Mouse (Mus musculus) liver, embryonic 16.5 days (tissue): ENCODE data around the gene Spata13. TPM values are rescaled to one million over a fixed set of nuclear protein-coding genes. Genes with fewer than 3 reads are reported as not detected.

ENCODE experiments used
- ATAC-seq: fragments of 200-750 bp; cut with Nextera tagmentation; 2 replicates; pipeline ENCODE4 v1.8.0; 2017; ENCODE audit warnings: low read depth, mild to moderate bottlenecking, moderate number of reproducible peaks, moderate library complexity
- H3K27ac ChIP-seq: fragments of 300-500 bp; sonication (generic); 2 replicates; pipeline ENCODE4 v1.5.1; 2014; ENCODE audit warnings: mild to moderate bottlenecking, low read length
- H3K27me3 ChIP-seq: fragments of 300-500 bp; sonication (generic); 2 replicates; pipeline ENCODE4 v1.6.1; 2014; ENCODE audit warnings: low read depth, low read length, mixed read lengths; ENCODE audit not compliant: control insufficient read depth, insufficient read depth
- H3K36me3 ChIP-seq: fragments of 300-500 bp; sonication (generic); 2 replicates; pipeline ENCODE4 v1.6.1; 2014; ENCODE audit warnings: mild to moderate bottlenecking; ENCODE audit not compliant: control insufficient read depth, insufficient read depth
- H3K4me1 ChIP-seq: fragments of 300-500 bp; sonication (generic); 2 replicates; pipeline ENCODE4 v1.6.1; 2014; ENCODE audit warnings: low read depth, low read length, mixed read lengths; ENCODE audit not compliant: control insufficient read depth
- H3K4me2 ChIP-seq: fragments of 300-500 bp; sonication (generic); 2 replicates; pipeline ENCODE4 v1.6.1; 2014; ENCODE audit warnings: low read depth, low read length, mixed read lengths
- H3K4me3 ChIP-seq: fragments of 300-500 bp; sonication (generic); 2 replicates; pipeline ENCODE4 v1.5.1; 2014; ENCODE audit warnings: low read depth, mild to moderate bottlenecking, low read length
- H3K9ac ChIP-seq: fragments of 300-500 bp; sonication (generic); 2 replicates; pipeline ENCODE4 v1.6.1; 2014; ENCODE audit warnings: low read depth, low read length
- H3K9me3 ChIP-seq: fragments of 300-500 bp; sonication (generic); replicated peaks from 2 replicates; pipeline ENCODE4 v1.6.1; 2016; ENCODE audit warnings: low read length; ENCODE audit not compliant: control insufficient read depth
- WGBS: fragments of 180-500 bp; shearing (Covaris S2); extraction: QIAGEN DNeasy Blood & Tissue Kit; methylation state at CpG from one replicate; pipeline ENCODE4 v1.1.7; 2014; ENCODE audit not compliant: insufficient replicate concordance; 5-methylcytosine and 5-hydroxymethylcytosine counted together
- polyA plus RNA-seq: library from polyadenylated mRNA; unstranded; fragments of >200 nt; fragmentation: Nextera tagmentation; extraction: Ambion mirVana; gene quantifications from 2 replicates; pipeline ENCODE4 v1.2.1, GENCODE M21; 2015

Gene Spata13
- polyA plus RNA-seq, 1 experiment from 2014 or later: 21.5 TPM

DNA sequence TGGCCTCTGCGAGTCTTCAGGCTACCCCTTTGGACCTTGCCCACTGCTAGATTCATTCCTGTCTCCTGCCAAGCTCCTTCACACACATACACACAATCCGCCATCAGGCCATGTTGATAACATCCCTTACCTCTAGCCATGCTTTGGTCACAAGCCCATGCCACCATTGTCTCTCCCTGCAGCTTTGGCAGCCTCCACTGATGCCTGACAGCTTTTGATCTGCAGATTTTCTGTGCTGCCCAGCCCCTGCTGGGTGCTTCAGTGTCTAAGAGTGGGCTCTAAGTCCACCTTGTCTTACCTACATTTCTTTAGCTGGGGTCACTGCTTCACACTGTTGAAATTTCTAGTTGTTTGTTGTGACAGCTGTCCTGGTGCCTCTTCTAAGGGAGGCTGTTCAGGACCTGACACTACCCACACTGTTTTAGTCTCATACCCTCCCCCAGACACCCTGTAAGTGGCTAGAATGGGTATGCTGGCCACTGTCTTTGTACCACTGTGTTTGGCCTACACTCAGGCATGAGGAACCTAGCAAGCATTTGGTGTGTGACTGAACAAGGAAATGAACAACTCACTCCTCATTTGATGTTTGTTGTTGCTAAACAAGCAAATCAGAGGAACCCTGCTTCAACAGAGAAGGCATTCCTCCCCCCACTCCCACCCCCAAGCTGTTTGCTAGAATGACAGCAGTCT is 43.0 kb downstream of the Spata13 start:
- Histone ChIP-seq H3K9me3 (no peaks in the 10 kb centered on the region), H3K9ac (no peak overlapping the region), H3K4me3 (no peak overlapping the region), H3K4me2 (no peak overlapping the region), H3K27ac (no peak overlapping the region), H3K27me3 (no peaks in the 10 kb centered on the region), H3K36me3 (no peaks in the 10 kb centered on the region), H3K4me1 (peaks cover 6% of the 10 kb centered on the region; the same call in 1 of the 2 replicates)
- 72% methylated on average over 2 of the region's 2 CpGs for WGBS
- ATAC-seq: no peak

DNA sequence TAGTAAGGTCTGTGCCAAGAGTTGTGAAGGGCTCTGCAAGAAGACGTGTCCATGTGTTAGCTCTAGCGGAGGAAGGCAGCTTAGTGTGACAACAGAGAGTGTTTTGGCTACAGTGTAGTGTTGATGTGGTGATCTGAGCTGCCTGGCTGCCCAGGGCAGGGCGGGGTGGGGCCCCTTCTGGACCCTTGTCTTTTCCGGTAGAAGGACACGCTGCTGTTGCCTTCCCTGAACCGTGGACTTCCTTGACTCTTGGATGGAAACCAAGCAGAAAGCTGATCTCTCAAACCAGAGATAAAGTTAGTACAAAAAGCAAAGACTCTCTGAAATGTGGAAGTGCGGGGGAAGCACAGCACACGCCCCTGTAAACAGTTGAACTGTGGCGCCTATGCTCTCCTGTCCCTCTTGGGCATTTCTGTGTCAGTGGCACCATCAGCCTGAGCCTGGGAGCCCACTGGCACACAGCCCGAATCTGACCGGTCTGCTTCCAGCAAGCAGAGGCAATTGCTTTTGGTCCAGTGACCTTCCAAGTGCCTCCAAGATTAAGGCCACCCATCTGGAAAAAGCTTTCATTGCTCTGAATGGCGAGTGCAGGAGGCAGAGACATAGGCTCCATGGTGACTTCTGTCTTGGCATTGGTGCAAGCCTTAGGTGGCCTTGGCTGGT is 48.7 kb downstream of the Spata13 start:
- no peaks in the 10 kb centered on the region for H3K9me3 ChIP-seq
- 52% methylated on average over 12 of the region's 12 CpGs for WGBS
- H3K4me2 ChIP-seq: no peak overlapping the region
- peaks cover 9% of the 10 kb centered on the region; the same call in 1 of the 2 replicates for H3K4me1 ChIP-seq
- no peaks in the 10 kb centered on the region for H3K36me3 ChIP-seq
- no peak overlapping the region for H3K27ac ChIP-seq
- no peak overlapping the region for H3K9ac ChIP-seq
- peak; percentile 45; the same call in 1 of the 2 replicates for ATAC-seq
- no peak overlapping the region for H3K4me3 ChIP-seq
- H3K27me3 ChIP-seq: no peaks in the 10 kb centered on the region

DNA sequence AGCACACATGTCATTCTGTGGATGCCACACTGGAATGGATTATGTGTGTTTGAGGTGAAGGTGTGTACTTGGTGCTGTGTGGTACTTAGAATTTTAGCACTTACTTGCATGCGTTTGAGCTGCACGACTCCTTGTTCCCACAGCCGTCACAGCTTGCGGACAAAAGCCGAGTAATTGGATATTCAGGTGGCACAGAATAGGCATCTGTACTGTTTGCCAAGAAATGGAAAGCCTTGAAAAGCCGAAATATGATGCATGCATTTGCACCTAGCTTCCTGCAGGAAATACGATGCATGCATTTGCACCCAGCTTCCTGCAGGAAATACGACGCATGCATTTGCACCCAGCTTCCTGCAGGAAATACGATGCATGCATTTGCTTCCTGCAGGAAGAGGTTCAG is 50.2 kb downstream of the Spata13 start:
- H3K4me1 ChIP-seq: peaks cover 3% of the 10 kb centered on the region; the same call in 1 of the 2 replicates
- WGBS: 74% methylated on average over 10 of the region's 10 CpGs
- H3K9me3 ChIP-seq: no peaks in the 10 kb centered on the region
- no peak overlapping the region for H3K4me2 ChIP-seq
- no peak overlapping the region for H3K27ac ChIP-seq
- no peak overlapping the region for H3K9ac ChIP-seq
- H3K27me3 ChIP-seq: no peaks in the 10 kb centered on the region
- H3K36me3 ChIP-seq: no peaks in the 10 kb centered on the region
- ATAC-seq: no peak
- H3K4me3 ChIP-seq: no peak overlapping the region

DNA sequence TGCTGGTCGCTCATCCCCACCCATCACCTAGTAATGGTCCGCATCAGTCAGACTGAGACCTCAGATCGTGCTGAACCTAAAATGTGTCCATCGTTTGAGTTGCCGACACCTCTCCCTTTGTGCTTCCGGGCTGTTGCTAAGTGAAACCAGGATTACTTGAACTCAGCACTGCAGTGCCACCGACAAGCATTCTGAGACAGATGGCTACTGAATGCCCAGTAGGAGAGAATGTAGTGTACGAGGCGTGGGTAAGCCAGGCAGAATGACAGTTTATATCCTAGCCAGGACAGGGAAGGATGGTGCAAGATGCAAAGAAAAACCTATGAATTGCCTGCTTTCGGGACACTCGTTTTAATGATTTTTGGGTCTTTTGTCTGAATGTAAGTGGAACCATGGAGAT is 52.9 kb downstream of the Spata13 start:
- H3K27me3 ChIP-seq: no peaks in the 10 kb centered on the region
- WGBS: 73% methylated on average over 11 of the region's 11 CpGs
- H3K9ac ChIP-seq: no peak overlapping the region
- no peak overlapping the region for H3K4me3 ChIP-seq
- no peaks in the 10 kb centered on the region for H3K36me3 ChIP-seq
- H3K9me3 ChIP-seq: no peaks in the 10 kb centered on the region
- no peak for ATAC-seq
- peaks cover 3% of the 10 kb centered on the region; the same call in 1 of the 2 replicates for H3K4me1 ChIP-seq
- H3K27ac ChIP-seq: no peak overlapping the region
- H3K4me2 ChIP-seq: no peak overlapping the region

DNA sequence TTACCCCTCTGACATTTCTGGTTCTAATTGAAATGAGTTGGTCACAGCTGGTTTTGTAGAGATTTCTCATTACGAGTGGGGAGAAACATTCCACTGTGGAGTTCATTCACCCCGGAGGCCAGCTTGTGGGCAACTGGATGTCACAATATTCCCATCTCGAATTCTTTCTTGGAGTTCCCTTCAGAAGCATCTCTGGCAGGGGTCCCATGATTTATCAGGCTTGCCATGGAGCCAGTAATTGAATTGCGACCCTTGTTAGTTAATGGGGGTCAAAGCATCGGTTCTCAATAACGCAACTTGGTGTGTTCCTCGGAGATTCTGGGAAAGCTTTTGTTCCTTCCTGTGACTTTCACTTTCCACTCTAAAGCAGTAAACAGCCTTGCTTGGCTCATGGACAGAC is 53.4 kb downstream of the Spata13 start:
- Histone ChIP-seq H3K4me1 (peaks cover 3% of the 10 kb centered on the region; the same call in 1 of the 2 replicates), H3K9me3 (no peaks in the 10 kb centered on the region), H3K9ac (no peak overlapping the region), H3K4me2 (no peak overlapping the region), H3K27ac (no peak overlapping the region), H3K36me3 (no peaks in the 10 kb centered on the region; the same call in 1 of the 2 replicates), H3K4me3 (no peak overlapping the region), H3K27me3 (no peaks in the 10 kb centered on the region)
- 73% methylated on average over 7 of the region's 7 CpGs for WGBS
- no peak for ATAC-seq

DNA sequence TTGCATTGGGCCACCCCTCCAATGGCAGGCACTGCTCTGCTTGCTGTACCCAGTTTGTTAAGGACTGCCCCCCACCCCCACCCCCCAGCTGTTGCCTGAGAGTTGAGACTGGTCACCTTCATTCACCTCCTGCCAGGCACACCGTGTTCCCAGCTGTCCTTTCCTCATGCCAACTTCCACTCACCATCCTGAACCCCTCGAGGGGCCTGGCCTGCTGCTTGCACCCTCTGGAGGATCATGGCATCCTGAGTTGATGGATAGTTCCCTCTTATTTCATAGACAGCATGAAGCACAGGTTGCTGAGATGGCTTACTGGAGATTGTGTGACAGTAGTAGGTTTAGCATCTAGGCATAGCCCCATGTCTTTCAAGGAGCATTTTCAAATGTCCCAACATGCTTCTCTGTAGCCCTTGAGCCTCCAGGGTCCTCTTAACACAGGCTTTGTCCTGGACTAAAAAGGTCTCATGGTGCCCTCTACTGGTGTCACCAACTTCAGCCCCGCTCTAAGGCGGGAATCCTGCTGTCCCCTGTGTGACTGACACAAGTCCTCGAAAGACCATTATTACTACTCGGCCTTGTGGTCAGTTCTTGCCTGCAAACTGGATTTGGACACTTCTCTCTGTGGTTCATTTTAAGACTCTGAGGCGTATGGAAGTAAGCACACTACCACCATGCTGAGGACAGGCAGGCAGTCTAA is 54.9 kb downstream of the Spata13 start:
- no peaks in the 10 kb centered on the region for H3K27me3 ChIP-seq
- ATAC-seq: peak; percentile 67
- H3K4me1 ChIP-seq: peaks cover 3% of the 10 kb centered on the region
- H3K4me2 ChIP-seq: no peak overlapping the region
- H3K27ac ChIP-seq: no peak overlapping the region
- H3K9ac ChIP-seq: no peak overlapping the region
- no peaks in the 10 kb centered on the region; the same call in 1 of the 2 replicates for H3K36me3 ChIP-seq
- H3K9me3 ChIP-seq: no peaks in the 10 kb centered on the region
- H3K4me3 ChIP-seq: no peak overlapping the region
- 32% methylated on average over 7 of the region's 7 CpGs for WGBS

DNA sequence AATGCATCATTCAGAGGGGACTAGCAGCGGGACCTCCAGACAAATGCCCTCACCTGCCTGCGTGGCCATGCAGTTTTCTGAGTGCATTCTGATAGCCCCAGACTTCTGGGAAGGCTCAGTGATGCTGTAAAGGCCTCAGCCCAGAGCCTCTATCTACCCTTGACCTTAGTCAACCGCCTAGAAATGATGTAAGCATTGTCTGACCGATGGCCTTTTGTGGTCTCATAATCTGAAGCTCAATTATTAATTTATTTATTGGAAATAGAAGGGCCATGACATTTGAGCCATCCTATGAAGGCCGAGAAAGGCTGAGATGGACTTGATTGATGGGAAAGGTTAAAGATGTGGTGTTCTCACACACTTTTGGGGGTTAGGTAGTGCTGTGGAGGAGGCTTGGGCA is 56.0 kb downstream of the Spata13 start:
- ATAC-seq: no peak
- WGBS: 74% methylated on average over 5 of the region's 5 CpGs
- no peak overlapping the region for H3K27ac ChIP-seq

DNA sequence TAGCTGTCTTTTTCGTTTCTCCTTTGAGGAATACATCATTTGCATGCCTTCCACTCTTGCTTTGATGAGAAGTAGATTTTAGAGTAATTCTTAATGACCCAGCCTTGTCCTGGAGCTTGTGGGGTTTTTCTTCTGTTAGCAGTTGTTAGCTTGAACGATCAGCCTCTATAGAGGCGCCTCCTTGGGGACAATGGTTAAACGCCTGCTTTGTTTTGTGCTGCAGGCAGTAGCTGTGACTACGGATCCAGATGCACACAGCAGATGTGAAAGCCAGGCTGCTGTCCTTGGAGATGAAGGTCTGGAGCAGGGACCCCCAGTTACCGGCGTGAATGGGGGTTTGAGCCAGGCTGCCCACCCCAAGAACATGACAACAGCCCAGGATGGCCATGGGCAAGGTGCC is 56.8 kb downstream of the Spata13 start:
- no peak for ATAC-seq
- WGBS: 82% methylated on average over 7 of the region's 7 CpGs
- H3K27me3 ChIP-seq: no peaks in the 10 kb centered on the region
- no peak overlapping the region for H3K9ac ChIP-seq
- H3K27ac ChIP-seq: no peak overlapping the region
- no peak overlapping the region for H3K4me3 ChIP-seq
- H3K4me1 ChIP-seq: no peaks in the 10 kb centered on the region; the same call in none of the 2 replicates
- no peaks in the 10 kb centered on the region; the same call in 1 of the 2 replicates for H3K36me3 ChIP-seq
- H3K9me3 ChIP-seq: no peaks in the 10 kb centered on the region
- H3K4me2 ChIP-seq: no peak overlapping the region

More for the DNA sequence above, 56.0 kb downstream of the Spata13 start:
- H3K27me3 ChIP-seq: no peaks in the 10 kb centered on the region
- no peaks in the 10 kb centered on the region; the same call in 1 of the 2 replicates for H3K36me3 ChIP-seq
- no peak overlapping the region for H3K4me3 ChIP-seq
- H3K9ac ChIP-seq: no peak overlapping the region
- no peaks in the 10 kb centered on the region for H3K9me3 ChIP-seq
- H3K4me1 ChIP-seq: no peaks in the 10 kb centered on the region; the same call in none of the 2 replicates
- no peak overlapping the region for H3K4me2 ChIP-seq
